Mouse (Mus musculus) retina, embryonic 14.5 days (tissue): ENCODE measurements around the gene Gm11213.

Experiments used
- DNase-seq: peaks from one replicate; pipeline ENCODE4 v3.0.0-alpha.2; 2015; ENCODE audit warnings: low spot score

Gm11213 gene

GRCm38 (mm10) chr4:63580078-63580477 is 25.0 kb downstream of the Gm11213 start:
- peak; percentile 67 for DNase-seq

DNA sequence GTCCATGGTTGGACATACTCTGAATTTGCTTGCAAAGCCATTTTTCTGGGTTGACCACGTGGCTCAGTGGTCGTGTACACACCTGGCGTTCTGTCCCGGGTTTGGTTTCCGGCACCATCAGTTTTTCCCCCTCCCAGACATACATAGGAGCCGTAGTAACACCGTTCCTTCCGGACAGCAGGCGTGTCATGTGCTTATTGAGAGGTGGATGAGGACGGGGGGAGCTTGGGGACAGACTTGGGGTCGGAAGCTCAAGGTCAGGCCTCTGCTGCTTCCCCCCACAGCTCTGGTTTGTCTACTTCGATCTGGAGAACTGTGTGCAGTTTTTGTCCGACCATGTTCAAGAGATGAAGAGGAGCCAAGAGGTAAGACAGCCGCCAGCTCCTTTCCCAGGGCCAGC is 25.4 kb downstream of the Gm11213 start:
- DNase-seq, result no peak

DNA sequence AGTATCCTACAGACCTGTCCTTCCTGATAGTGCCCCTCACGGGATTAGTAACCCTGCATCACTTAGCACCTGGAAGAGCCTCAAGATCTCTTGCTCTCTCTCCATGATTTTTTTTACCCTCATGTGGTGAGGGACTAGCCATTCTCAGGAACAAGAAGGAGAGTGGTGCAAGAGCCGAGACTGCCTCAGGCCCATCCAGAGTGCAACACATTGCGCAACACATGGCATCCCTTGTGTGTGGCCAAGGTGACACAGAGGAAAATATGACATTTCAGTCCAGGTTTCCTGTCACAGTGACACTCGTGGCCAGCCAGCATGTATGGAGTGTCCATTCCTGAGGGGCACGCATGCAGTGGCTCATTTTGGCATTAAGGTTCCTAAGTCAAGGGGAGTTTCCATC is 32.4 kb downstream of the Gm11213 start:
- DNase-seq, result no peak

DNA sequence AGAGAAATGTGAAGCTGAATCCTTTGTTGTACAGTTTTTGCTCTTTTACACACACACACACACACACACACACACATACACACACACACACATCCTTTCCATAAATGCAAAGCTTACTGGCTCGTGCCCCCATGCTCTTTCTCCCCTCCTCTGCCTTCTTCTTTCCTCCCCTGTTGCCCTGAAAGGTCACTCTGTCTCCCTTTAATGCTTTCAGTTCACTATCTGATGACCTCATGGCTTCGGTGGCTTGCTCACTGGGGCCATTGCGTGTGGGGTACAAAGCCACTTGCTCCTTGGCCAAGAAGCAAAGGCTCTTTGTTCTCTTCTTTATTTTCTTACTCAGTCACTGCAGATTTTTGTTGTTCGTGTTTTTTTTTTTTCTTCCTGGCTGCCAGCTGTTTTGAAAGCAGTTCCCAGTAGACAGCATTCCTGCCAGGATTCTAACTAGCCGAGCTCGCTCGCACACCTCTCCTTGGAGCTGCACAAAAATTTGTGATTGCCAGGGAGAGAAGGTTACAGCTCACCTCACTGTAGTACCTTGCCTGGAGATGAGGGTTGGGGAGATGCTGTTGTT is 34.8 kb downstream of the Gm11213 start:
- no peak for DNase-seq

DNA sequence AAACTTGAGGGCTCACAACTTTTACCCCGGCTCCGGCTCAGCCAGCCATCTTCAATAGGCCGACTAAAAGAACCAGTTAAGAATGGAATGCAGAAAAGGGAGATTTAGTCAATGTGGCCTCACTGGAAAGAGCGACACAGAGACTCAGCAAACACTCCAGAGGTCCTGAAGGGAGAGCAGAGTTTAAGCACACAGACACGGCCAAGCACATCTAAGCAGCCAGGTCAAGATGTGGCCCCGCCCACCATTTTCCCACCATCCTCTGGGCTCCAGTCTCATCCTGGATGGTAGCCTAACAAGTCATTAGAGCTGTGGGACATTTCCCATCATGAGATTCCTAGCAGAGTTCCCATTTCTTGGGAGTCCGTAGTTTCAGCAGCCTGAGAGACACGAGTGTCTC is 35.7 kb downstream of the Gm11213 start:
- no peak for DNase-seq

- no peak for DNase-seq
Observed at GRCm38 (mm10) chr4:63567712-63568390, 37.2 kb downstream of the Gm11213 start.

DNA sequence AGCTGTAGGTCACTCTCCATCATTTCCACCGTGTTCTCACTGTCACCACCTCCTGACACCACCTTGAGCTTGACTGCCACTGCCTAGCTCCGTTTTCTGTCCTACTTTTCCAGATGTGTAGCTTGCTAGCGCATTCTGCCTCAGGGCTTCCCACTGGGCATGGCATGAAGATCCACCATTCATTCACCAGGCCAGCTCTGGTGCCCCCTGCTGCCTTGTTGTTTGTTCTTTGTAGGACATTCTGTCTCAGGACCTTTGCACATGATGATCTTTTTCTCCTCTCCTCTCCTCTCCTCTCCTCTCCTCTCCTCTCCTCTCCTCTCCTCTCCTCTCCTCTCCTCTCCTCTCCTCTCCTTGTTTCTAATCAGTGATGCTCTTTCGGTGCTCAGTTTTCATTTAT is 42.3 kb downstream of the Gm11213 start:
- no peak for DNase-seq

- DNase-seq, result no peak
Observed at GRCm38 (mm10) chr4:63561861-63562675, 43.0 kb downstream of the Gm11213 start.

DNA sequence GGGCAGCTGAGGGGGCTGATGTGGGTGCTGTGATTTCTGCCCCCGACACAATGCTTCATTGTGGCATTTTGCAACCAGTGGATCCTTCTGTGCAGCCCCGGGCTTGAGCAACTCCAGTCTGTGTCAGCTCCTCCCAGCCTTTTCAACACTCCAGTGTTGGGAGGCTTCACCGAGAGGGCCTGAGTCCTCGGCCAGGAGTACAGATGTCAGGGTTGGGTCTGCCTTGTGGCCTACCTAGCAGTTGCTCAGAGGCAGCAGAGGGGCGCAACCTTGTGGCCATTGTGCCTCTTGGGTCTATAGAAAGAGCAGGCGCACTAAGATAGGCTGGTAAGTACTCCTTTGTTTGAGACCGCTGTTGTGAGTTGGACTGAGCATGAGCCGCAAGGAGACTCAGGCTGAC is 45.0 kb downstream of the Gm11213 start:
- DNase-seq, result no peak

GRCm38 (mm10) chr4:63559127-63559697 is 45.8 kb downstream of the Gm11213 start:
- DNase-seq, result no peak

GRCm38 (mm10) chr4:63558407-63559081 is 46.5 kb downstream of the Gm11213 start, which contains the start of gene Tmem268:
Gene Tmem268, plus strand, starts transcription at chr4:63558781.
- DNase-seq, result peak; percentile 74

- DNase-seq, result no peak
Observed at GRCm38 (mm10) chr4:63557124-63558059, 47.7 kb downstream of the Gm11213 start.

DNA sequence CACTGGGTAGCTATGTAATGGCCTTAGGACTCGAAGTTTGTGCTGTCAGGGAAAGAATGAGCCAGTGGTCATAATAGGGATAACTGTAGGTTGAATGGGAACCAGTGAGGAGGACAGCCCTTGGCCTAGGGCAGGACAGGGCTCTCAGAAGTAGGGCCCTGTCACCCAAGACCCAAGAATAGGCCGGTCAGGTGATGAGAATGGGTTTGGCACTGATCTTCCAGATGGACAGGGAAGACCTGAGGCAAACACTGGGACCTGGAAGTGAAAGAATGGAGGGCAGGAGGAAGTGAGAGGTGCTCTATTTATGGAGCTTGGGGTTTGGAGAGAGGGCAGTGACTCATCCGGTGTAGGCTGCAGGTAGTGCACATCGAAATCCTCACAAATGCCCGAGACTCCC is 48.4 kb downstream of the Gm11213 start:
- DNase-seq, result no peak

- DNase-seq, result no peak
Observed at GRCm38 (mm10) chr4:63555111-63555510, 50.0 kb downstream of the Gm11213 start.

DNA sequence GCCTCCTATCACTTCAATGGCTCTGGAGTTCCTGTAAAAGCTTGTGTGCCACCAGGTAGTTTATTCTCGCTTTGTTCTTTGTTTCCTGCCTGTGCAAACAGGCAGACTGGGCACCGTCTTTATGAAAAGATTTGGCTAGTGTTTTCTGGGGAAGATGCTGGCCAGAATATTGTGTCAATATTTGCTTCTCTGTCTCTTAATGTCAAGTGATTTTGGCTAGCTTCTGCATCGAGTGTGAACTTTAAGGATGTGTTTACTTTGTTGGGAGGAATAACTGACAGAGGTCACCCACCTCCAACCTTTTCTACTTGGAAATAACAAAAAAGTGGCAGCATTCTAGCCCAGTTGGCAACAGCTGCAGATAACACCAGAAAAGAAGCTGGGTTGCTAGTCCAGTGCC is 50.4 kb downstream of the Gm11213 start:
- DNase-seq, result no peak

DNA sequence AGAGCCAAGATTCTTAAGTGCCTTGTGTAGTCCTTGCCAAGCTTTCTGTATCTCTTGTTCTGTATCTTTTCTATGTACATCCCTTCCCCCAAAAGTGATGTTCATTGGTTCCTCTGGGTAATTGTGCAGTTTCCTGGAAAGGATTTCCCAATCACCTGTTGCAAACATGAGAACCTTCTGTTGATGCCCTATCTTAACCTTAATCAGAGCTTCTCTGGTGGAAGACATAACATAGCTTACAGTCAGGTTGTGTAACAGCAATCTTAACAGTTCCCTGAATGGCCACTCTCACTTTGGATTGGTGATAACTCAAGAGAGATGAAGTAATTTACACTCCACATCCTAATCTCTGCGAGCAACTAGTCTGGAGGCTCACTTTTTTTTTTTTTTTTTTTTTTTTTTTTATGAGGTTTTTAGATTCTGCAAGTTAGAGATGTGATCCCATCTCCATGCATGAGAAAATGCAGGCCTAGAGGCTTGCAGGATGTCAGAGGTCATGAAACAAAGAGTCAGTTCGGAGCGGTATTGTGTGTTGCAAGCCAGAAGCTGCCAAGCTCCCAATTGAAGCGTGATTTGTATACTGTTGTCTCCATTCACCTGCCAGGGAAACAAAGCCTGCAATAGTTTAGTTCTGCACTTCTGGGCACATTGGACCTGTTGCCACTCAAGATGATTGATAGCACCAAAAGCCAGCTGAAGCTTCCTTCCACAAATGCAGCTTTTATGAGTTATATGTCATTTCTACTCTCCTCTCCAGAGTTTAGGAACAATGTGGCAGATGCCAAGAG is 51.1 kb downstream of the Gm11213 start:
- DNase-seq, result no peak

- no peak for DNase-seq
Observed at GRCm38 (mm10) chr4:63552865-63553264, 52.2 kb downstream of the Gm11213 start.

DNA sequence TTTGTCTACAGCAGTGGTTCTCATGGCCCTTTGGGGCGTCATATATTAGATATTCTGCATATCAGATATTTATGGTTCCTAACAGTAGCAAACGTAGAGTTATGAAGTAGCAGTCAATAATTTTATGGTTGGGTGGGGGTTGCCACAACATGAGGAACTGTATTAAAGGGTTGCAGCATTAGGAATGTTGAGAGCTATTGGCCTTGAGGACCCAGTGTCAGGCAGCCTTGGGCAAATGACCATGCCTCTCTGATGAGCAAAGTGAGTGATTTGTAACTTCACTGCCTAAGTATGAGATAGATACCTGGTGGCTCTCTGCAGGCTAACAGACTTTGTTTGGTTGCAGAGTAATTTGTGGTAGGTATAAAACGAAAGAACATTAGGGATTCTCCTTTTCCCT is 54.2 kb downstream of the Gm11213 start:
- no peak for DNase-seq

DNA sequence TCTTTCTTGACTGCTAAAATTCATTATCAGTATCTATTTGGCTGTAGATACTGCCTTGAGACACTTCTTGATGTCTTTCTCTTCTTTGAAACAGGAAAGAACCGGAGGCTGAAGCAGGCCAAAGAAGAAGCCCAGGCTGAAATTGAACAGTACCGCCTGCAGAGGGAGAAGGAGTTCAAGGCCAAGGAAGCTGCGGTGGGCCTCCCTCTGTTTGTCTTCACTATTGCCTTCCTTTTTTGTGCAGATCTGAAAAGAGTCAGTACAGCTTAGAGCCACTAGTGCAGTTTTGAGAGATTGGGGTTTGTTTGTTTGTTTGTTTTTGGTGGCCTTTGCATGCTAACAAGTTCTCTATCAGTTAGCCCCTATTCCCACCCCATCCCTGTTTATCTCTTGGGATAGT is 56.6 kb downstream of the Gm11213 start:
- DNase-seq, result no peak

GRCm38 (mm10) chr4:63547799-63548198 is 57.3 kb downstream of the Gm11213 start:
- DNase-seq, result no peak
